Mouse (Mus musculus): ENCODE results near the gene Nudt15. TPM values are rescaled to one million over a fixed set of nuclear protein-coding genes. Genes with fewer than 3 reads are reported as not detected.

The Nudt15 gene
- total RNA-seq, 2 experiments from 2014 or later, result 6.1 to 6.4 TPM

- peak; percentile 91 to 96 for DNase-seq
- intact Hi-C loops (cut with DNase I), result no loop called here
Measured at GRCm38 (mm10) chr14:73509765-73510423, 38.1 kb downstream of the Nudt15 start, which contains the start of gene Med4. Gene Med4 (plus strand): TSS chr14:73510025.

GRCm38 (mm10) chr14:73508630-73509395, 39.2 kb downstream of the Nudt15 start:
- intact Hi-C loops (cut with DNase I), result no loop called here
- DNase-seq, result no peak

- no peak for DNase-seq
- intact Hi-C loops (cut with DNase I), result no loop called here
Measured at GRCm38 (mm10) chr14:73507702-73508376, 40.2 kb downstream of the Nudt15 start.

GRCm38 (mm10) chr14:73507200-73507599, 40.8 kb downstream of the Nudt15 start:
- DNase-seq, result no peak
- intact Hi-C loops (cut with DNase I), result no loop called here

GRCm38 (mm10) chr14:73506283-73506682, 41.8 kb downstream of the Nudt15 start:
- DNase-seq, result no peak
- intact Hi-C loops (cut with DNase I), result no loop called here

GRCm38 (mm10) chr14:73503237-73503933, 44.7 kb downstream of the Nudt15 start:
- DNase-seq, result no peak
- intact Hi-C loops (cut with DNase I), result no loop called here

GRCm38 (mm10) chr14:73502591-73503184, 45.4 kb downstream of the Nudt15 start:
- no peak for DNase-seq
- intact Hi-C loops (cut with DNase I), result no loop called here

GRCm38 (mm10) chr14:73501721-73502120, 46.3 kb downstream of the Nudt15 start:
- intact Hi-C loops (cut with DNase I), result no loop called here
- no peak for DNase-seq

- intact Hi-C loops (cut with DNase I), result no loop called here
- DNase-seq, result no peak
Measured at GRCm38 (mm10) chr14:73501283-73501682, 46.8 kb downstream of the Nudt15 start.

GRCm38 (mm10) chr14:73495753-73496152, 52.3 kb downstream of the Nudt15 start:
- intact Hi-C loops (cut with DNase I), result no loop called here
- no peak for DNase-seq

- intact Hi-C loops (cut with DNase I), result no loop called here
Measured at GRCm38 (mm10) chr14:73494122-73494521, 53.9 kb downstream of the Nudt15 start.

GRCm38 (mm10) chr14:73493356-73493755, 54.7 kb downstream of the Nudt15 start:
- DNase-seq, result no peak
- intact Hi-C loops (cut with DNase I), result no loop called here

More at GRCm38 (mm10) chr14:73494122-73494521, 53.9 kb downstream of the Nudt15 start:
- DNase-seq, result no peak

GRCm38 (mm10) chr14:73486641-73487040, 61.4 kb downstream of the Nudt15 start:
- DNase-seq, result no peak
- intact Hi-C loops (cut with DNase I), result no loop called here

GRCm38 (mm10) chr14:73484366-73485110, 63.5 kb downstream of the Nudt15 start:
- no peak for DNase-seq
- intact Hi-C loops (cut with DNase I), result no loop called here

- no peak for DNase-seq
- intact Hi-C loops (cut with DNase I), result no loop called here
Measured at GRCm38 (mm10) chr14:73483516-73484229, 64.4 kb downstream of the Nudt15 start.

- DNase-seq, result no peak
- intact Hi-C loops (cut with DNase I), result loop anchor here (5.0 kb wide), 1 partner anchor 372 kb away; no protein-coding TSS in a partner anchor
Measured at GRCm38 (mm10) chr14:73479771-73480170, 68.3 kb downstream of the Nudt15 start.

- intact Hi-C loops (cut with DNase I), result loop anchor here (5.0 kb wide), 1 partner anchor 371 kb away; no protein-coding TSS in a partner anchor
- no peak for DNase-seq
Measured at GRCm38 (mm10) chr14:73478321-73478720, 69.7 kb downstream of the Nudt15 start.

GRCm38 (mm10) chr14:73477077-73477476, 71.0 kb downstream of the Nudt15 start:
- intact Hi-C loops (cut with DNase I), result loop anchor here (5.0 kb wide), 1 partner anchor 370 kb away; no protein-coding TSS in a partner anchor
- DNase-seq, result no peak

All from gastrocnemius, postnatal 36 days (tissue).